Mouse (Mus musculus): ENCODE data around the gene Suco. TPM values are rescaled to one million over a fixed set of nuclear protein-coding genes. Genes with fewer than 3 reads are reported as not detected.

The Suco gene
- polyA plus RNA-seq, 1 experiment from 2014 or later: 39.6 TPM

DNA sequence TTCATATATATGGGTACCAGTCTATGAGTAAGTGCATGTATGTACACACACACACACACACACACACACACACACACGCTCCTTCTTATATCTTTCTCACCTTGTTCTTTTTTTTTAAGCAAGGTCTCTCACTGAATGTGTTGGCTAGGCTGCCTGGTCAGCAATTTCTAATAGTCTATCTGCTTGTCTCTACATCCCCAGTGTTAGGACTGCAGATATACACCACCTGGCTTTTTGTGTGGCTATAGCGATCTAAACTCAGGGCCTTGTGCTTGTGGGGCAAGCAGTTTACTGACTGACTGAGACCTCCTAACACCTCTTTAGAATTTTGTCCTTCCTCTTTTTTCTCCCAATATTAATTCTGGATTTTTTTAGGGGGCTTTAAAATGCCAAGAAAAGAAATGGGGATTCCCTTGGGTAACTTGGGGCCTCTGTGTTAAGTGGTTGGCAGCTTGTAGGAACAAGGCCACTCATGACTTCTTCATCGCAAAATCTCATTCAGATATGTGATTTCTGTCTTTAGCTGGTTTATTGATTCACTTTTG is 41.5 kb upstream of the Suco start:
- 87% methylated on average over 3 of the region's 3 CpGs for WGBS
- Histone ChIP-seq H3K4me2 (ENCODE audit: low read depth) (no peak overlapping the region), H3K4me1 (ENCODE audit: control insufficient read depth, insufficient read depth, low read length) (no peaks in the 10 kb centered on the region; the same call in 1 of the 2 replicates), H3K9ac (ENCODE audit: low read length) (no peak overlapping the region), H3K27me3 (ENCODE audit: control insufficient read depth, insufficient read depth, low read length) (no peaks in the 10 kb centered on the region), H3K9me3 (ENCODE audit: control insufficient read depth, low read length) (no peaks in the 10 kb centered on the region), H3K27ac (ENCODE audit: low read depth, low read length) (no peak overlapping the region), H3K4me3 (ENCODE audit: low read depth, low read length) (no peak overlapping the region), H3K36me3 (ENCODE audit: control insufficient read depth, insufficient read depth, low read length) (no peaks in the 10 kb centered on the region)
- DNase-seq (ENCODE audit: low spot score) (no peak), ATAC-seq (ENCODE audit: insufficient read depth, low FRiP score, low TSS enrichment) (no peak)

- H3K36me3 ChIP-seq (ENCODE audit: control insufficient read depth, insufficient read depth, low read length): no peaks in the 10 kb centered on the region
- ATAC-seq (ENCODE audit: insufficient read depth, low FRiP score, low TSS enrichment) (no peak), DNase-seq (ENCODE audit: low spot score) (no peak)
- WGBS: 75% methylated on average over 3 of the region's 3 CpGs
- no peak overlapping the region for H3K4me2 ChIP-seq (ENCODE audit: low read depth)
- no peaks in the 10 kb centered on the region for H3K9me3 ChIP-seq (ENCODE audit: control insufficient read depth, low read length)
- no peak overlapping the region for H3K4me3 ChIP-seq (ENCODE audit: low read depth, low read length)
- no peaks in the 10 kb centered on the region for H3K27me3 ChIP-seq (ENCODE audit: control insufficient read depth, insufficient read depth, low read length)
- no peak overlapping the region for H3K9ac ChIP-seq (ENCODE audit: low read length)
- H3K27ac ChIP-seq (ENCODE audit: low read depth, low read length): no peak overlapping the region
- H3K4me1 ChIP-seq (ENCODE audit: control insufficient read depth, insufficient read depth, low read length): no peaks in the 10 kb centered on the region; the same call in 1 of the 2 replicates
These were observed 39.6 kb upstream of the Suco start for GRCm38 (mm10) chr1:161916036-161916435.

DNA sequence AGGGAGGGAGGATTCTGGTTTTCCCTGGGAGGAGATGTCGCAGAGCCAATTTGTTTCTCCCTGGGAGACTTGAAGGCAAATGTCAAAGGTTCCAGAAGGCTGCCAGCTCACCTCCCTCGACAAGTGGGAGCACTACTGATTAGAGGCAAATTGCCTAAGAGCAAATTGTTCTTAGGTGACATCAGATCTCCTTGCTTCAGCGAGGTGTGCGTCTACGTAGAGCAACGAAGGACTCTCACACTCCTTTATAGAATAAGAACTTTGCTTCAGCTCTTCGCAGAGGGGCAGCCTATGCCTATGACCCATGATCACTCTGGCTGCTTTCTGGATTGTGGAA is 37.1 kb upstream of the Suco start:
- Histone ChIP-seq H3K4me3 (ENCODE audit: low read depth, low read length) (no peak overlapping the region), H3K9ac (ENCODE audit: low read length) (no peak overlapping the region), H3K27ac (ENCODE audit: low read depth, low read length) (no peak overlapping the region), H3K4me1 (ENCODE audit: control insufficient read depth, insufficient read depth, low read length) (no peaks in the 10 kb centered on the region; the same call in 1 of the 2 replicates), H3K4me2 (ENCODE audit: low read depth) (no peak overlapping the region), H3K9me3 (ENCODE audit: control insufficient read depth, low read length) (no peaks in the 10 kb centered on the region), H3K36me3 (ENCODE audit: control insufficient read depth, insufficient read depth, low read length) (no peaks in the 10 kb centered on the region), H3K27me3 (ENCODE audit: control insufficient read depth, insufficient read depth, low read length) (no peaks in the 10 kb centered on the region)
- WGBS: 76% methylated on average over 7 of the region's 7 CpGs
- ATAC-seq (ENCODE audit: insufficient read depth, low FRiP score, low TSS enrichment) (no peak), DNase-seq (ENCODE audit: low spot score) (no peak)

GRCm38 (mm10) chr1:161912940-161913647 is 36.6 kb upstream of the Suco start:
- Histone ChIP-seq H3K36me3 (ENCODE audit: control insufficient read depth, insufficient read depth, low read length) (no peaks in the 10 kb centered on the region), H3K4me3 (ENCODE audit: low read depth, low read length) (no peak overlapping the region), H3K27me3 (ENCODE audit: control insufficient read depth, insufficient read depth, low read length) (no peaks in the 10 kb centered on the region), H3K9ac (ENCODE audit: low read length) (no peak overlapping the region), H3K9me3 (ENCODE audit: control insufficient read depth, low read length) (no peaks in the 10 kb centered on the region), H3K4me1 (ENCODE audit: control insufficient read depth, insufficient read depth, low read length) (no peaks in the 10 kb centered on the region), H3K27ac (ENCODE audit: low read depth, low read length) (no peak overlapping the region), H3K4me2 (ENCODE audit: low read depth) (no peak overlapping the region)
- no peak for ATAC-seq (ENCODE audit: insufficient read depth, low FRiP score, low TSS enrichment)
- DNase-seq (ENCODE audit: low spot score): no peak
- WGBS: 64% methylated on average over 4 of the region's 4 CpGs

DNA sequence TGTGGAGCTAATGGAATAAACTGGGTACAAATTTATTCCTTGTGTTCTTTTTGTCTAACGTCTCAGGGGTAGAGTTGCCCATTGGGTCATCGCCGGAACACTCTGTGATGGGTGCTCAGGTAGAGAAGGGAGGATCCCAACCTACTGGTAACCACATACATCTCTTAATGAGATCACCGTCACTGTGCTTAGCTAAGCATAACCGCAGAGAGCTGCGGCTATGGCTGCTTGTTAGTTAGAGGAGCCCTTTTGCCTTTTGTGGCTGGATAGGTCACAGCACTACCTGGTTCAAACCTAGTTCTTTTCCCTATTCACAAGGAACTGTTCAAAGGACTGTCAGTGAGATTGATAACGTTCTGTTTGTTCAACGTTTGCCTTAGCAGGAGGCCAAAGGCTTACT is 32.6 kb upstream of the Suco start:
- ATAC-seq (ENCODE audit: insufficient read depth, low FRiP score, low TSS enrichment): no peak

DNA sequence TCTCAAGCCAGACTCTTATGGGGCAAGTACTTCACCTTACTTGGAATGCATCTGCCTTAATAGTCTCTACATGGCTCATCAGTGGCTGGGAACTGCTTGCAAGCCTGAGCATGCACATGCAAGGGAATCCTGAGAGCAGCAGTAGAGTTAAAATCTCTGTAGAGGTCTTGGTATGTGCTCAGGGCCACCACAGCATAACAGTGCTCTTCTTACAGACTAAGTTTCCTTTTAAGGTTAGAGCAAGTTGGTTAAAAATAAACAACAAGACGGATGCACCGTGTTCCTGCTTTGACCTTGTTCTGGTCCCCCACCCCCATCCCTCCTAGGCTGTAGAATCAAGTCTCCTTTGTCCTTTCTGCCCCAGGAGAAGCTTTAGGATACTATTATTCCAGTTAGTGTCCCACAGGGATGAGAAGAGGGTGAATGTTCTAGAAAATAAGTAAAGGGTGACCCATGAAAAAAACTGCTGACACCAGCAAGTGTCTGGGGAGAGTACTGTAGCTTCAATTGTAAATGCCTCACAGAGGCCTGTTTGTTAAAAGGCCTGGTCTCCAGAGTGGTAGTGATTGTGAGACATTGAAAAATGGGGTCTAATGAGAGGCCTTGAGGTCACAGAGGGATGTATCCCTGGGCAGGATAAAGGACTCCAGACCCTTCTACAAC is 31.4 kb upstream of the Suco start:
- Histone ChIP-seq H3K4me2 (ENCODE audit: low read depth) (no peak overlapping the region), H3K27me3 (ENCODE audit: control insufficient read depth, insufficient read depth, low read length) (no peaks in the 10 kb centered on the region), H3K36me3 (ENCODE audit: control insufficient read depth, insufficient read depth, low read length) (no peaks in the 10 kb centered on the region), H3K4me1 (ENCODE audit: control insufficient read depth, insufficient read depth, low read length) (no peaks in the 10 kb centered on the region), H3K9ac (ENCODE audit: low read length) (no peak overlapping the region), H3K4me3 (ENCODE audit: low read depth, low read length) (no peak overlapping the region), H3K27ac (ENCODE audit: low read depth, low read length) (no peak overlapping the region), H3K9me3 (ENCODE audit: control insufficient read depth, low read length) (no peaks in the 10 kb centered on the region)
- WGBS: 53% methylated on average over 2 of the region's 2 CpGs
- DNase-seq (ENCODE audit: low spot score): no peak
- no peak for ATAC-seq (ENCODE audit: insufficient read depth, low FRiP score, low TSS enrichment)

More for the DNA sequence above, 32.6 kb upstream of the Suco start:
- Histone ChIP-seq H3K27ac (ENCODE audit: low read depth, low read length) (no peak overlapping the region), H3K36me3 (ENCODE audit: control insufficient read depth, insufficient read depth, low read length) (no peaks in the 10 kb centered on the region), H3K9me3 (ENCODE audit: control insufficient read depth, low read length) (no peaks in the 10 kb centered on the region), H3K4me3 (ENCODE audit: low read depth, low read length) (no peak overlapping the region), H3K9ac (ENCODE audit: low read length) (no peak overlapping the region), H3K27me3 (ENCODE audit: control insufficient read depth, insufficient read depth, low read length) (no peaks in the 10 kb centered on the region), H3K4me2 (ENCODE audit: low read depth) (no peak overlapping the region), H3K4me1 (ENCODE audit: control insufficient read depth, insufficient read depth, low read length) (no peaks in the 10 kb centered on the region)
- no peak for DNase-seq (ENCODE audit: low spot score)
- WGBS: 73% methylated on average over 8 of the region's 8 CpGs

DNA sequence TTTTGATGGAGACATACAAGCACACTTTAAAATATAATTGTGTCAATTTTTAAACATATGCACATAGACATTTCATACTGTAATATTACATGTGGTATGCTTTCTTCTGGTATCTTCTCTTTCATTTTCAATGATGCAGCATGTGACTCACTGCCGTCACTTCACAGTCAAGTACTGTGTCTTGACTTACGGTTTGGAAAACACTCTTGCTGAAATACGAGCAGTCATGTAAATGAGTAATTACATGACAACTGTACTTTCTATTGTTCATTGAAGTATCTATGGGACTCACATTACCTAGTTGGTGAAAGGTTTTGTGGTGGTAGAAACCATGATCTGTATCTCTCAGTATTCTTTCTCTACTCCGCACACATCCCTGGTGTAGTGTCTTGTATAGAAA is 30.6 kb upstream of the Suco start:
- WGBS: 89% methylated on average over 4 of the region's 4 CpGs
- Histone ChIP-seq H3K4me2 (ENCODE audit: low read depth) (no peak overlapping the region), H3K9ac (ENCODE audit: low read length) (no peak overlapping the region), H3K9me3 (ENCODE audit: control insufficient read depth, low read length) (no peaks in the 10 kb centered on the region), H3K27me3 (ENCODE audit: control insufficient read depth, insufficient read depth, low read length) (no peaks in the 10 kb centered on the region), H3K4me1 (ENCODE audit: control insufficient read depth, insufficient read depth, low read length) (no peaks in the 10 kb centered on the region), H3K27ac (ENCODE audit: low read depth, low read length) (no peak overlapping the region), H3K36me3 (ENCODE audit: control insufficient read depth, insufficient read depth, low read length) (no peaks in the 10 kb centered on the region), H3K4me3 (ENCODE audit: low read depth, low read length) (no peak overlapping the region)
- ATAC-seq (ENCODE audit: insufficient read depth, low FRiP score, low TSS enrichment): no peak
- DNase-seq (ENCODE audit: low spot score): no peak

- 77% methylated on average over 9 of the region's 9 CpGs for WGBS
- Histone ChIP-seq H3K4me1 (ENCODE audit: control insufficient read depth, insufficient read depth, low read length) (no peaks in the 10 kb centered on the region), H3K4me3 (ENCODE audit: low read depth, low read length) (no peak overlapping the region), H3K36me3 (ENCODE audit: control insufficient read depth, insufficient read depth, low read length) (no peaks in the 10 kb centered on the region), H3K27ac (ENCODE audit: low read depth, low read length) (no peak overlapping the region), H3K27me3 (ENCODE audit: control insufficient read depth, insufficient read depth, low read length) (no peaks in the 10 kb centered on the region), H3K9me3 (ENCODE audit: control insufficient read depth, low read length) (no peaks in the 10 kb centered on the region), H3K4me2 (ENCODE audit: low read depth) (no peak overlapping the region), H3K9ac (ENCODE audit: low read length) (no peak overlapping the region)
- DNase-seq (ENCODE audit: low spot score) (no peak), ATAC-seq (ENCODE audit: insufficient read depth, low FRiP score, low TSS enrichment) (no peak)
These were observed 26.4 kb upstream of the Suco start for GRCm38 (mm10) chr1:161902692-161903452.
